Mouse (Mus musculus) heart, adult 11 months (tissue): Measurements from ENCODE around the gene Nrbp1.

Experiments
- DNase-seq: peaks from one replicate; pipeline ENCODE4 v3.0.0; 2022

Nrbp1 gene

DNA sequence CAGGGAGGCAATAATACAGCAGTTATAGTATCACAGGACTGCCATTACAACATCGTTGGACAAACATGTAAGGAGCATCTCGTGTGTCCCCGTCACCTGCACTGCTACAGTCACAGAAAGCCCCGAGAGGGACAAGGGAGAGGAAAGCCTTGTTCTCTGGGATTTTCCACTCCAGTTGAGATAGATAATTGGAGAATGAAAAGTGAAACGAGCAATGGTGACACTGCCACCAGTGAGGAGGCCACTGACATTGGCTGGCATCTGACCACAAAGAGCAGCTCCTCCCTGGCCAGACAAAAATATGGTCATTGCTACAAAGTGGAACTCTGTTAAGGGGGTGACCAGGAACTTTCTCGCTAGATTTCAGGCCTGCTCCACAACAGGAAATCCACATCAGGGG is 27.0 kb downstream of the Nrbp1 start:
- no peak for DNase-seq

DNA sequence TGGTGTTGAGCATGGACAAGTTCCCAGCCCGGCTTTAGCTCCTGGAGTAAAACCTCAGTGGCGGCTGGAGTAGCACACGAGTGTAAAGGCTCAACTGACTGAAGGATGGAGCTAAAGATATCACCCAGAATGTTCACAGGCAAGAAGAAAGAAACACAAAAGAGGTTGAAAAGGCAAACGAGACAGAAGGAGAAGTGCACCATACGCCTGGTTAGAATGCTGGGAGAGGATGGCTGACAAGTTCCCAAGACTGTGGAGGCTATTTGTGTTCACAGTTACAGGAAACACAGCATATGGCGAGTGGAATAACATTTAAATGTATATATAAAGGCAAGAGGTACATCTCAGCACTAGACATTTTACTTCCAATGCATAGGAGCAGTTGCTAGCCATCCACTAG is 32.4 kb downstream of the Nrbp1 start:
- no peak for DNase-seq

DNA sequence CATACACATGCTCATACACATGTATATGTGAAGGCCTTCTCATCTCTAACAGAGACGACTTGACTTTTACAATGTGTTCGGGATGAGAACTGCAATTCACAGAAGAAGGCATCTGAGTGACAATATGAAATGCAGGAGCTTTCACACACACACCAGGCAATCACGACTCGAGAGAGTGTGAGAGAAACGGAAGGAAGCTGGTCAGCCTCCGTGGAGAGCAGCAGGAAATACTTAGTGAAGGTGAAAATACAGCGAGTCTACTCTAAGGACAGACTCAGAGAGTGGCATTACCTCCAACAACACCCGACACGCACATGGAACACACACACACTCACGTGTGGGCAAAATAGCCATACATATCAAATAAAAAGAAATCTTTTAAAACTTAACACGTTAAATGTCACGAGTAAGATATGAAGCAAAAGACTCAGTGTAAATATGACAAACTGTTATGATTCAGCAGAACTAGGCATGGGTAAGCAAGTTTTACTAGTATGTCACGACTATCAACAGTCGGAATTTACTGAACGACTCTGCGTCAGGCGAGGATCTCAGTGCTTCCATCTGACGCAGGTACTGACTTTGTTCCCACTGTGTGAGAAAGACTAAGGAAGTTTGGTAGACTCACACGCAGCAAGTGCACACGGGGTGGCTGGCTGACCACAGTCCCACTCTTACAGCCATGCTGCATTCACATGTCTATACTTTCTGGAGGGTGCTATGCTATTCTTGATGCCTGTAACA is 38.8 kb downstream of the Nrbp1 start:
- peak; percentile 79 for DNase-seq

- peak; percentile 86 for DNase-seq
Observed at GRCm38 (mm10) chr5:31288225-31288624, 47.6 kb downstream of the Nrbp1 start.

GRCm38 (mm10) chr5:31288655-31289054 is 48.0 kb downstream of the Nrbp1 start:
- DNase-seq: peak; percentile 63

- peak; percentile 66 for DNase-seq
Observed at GRCm38 (mm10) chr5:31289626-31290230, 49.1 kb downstream of the Nrbp1 start.

DNA sequence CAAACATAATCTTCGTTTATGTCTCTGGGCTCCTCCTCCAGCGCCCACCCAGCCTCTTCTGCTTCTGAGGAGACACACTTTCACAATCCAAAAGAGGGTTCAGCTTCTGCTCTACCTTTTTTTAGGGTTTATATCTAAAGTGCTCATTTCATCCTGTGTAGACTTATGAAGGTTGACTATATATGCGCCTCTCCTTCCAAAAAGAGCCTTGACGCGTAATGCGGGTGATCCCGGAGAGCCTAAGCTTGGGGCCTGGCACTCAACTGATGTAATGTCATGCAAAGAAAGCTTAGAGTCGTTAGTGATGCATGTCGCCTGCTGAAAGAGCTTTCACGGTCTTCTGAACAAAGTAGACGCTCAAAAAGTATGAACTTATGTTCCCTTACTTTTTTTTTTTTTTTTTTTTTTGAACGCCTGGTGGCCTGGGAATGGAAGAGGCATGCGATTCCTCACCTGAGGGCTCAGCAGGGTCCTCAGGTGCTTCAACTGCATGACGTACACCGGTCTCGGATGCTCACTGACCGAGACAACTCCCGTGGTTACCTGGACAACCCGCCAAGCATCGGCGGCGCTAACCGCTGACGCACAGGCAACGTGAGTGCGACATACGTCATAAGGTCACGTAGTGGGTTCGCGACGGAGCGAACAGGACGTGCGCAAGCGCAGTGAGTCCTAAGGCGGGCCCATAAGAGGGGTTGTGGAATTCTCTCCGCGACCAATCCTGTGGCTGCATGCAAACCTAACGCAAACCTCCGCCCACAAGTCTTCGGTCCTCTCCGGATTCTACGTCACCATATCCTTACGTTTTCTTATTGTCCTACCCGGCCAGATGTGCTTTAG is 50.1 kb downstream of the Nrbp1 start, which contains the start of gene Ift172:
Ift172 (minus strand) TSS at position 596 of the 840 bp plus-strand sequence.
- peak; percentile 100 for DNase-seq

DNA sequence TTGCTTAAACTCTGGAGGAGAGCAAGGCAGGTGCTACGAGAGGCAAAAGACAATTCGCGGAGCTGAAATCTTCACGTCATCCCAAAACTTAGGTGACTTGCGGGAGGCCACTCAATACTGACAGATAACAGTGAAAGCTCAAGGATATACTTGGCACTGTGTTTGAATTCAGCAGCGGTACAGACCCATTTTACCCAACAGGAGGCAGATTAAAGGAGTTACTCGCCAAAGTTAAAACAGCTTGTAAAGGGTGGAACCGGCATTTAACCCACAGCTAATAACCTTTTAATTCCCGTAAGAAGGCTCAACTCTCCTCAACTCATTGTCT is 50.7 kb downstream of the Nrbp1 start:
- DNase-seq: no peak

- no peak for DNase-seq
Observed at GRCm38 (mm10) chr5:31294964-31295605, 54.4 kb downstream of the Nrbp1 start.

- peak; percentile 94 for DNase-seq
Observed at GRCm38 (mm10) chr5:31295606-31296141, 55.0 kb downstream of the Nrbp1 start, which contains the start of gene Fndc4. TSS of gene Fndc4 (minus strand) at chr5:31296080.

- DNase-seq: no peak
Observed at GRCm38 (mm10) chr5:31297047-31297757, 56.5 kb downstream of the Nrbp1 start, which contains the start of gene Gckr. TSS of gene Gckr (plus strand) at chr5:31297443.

DNA sequence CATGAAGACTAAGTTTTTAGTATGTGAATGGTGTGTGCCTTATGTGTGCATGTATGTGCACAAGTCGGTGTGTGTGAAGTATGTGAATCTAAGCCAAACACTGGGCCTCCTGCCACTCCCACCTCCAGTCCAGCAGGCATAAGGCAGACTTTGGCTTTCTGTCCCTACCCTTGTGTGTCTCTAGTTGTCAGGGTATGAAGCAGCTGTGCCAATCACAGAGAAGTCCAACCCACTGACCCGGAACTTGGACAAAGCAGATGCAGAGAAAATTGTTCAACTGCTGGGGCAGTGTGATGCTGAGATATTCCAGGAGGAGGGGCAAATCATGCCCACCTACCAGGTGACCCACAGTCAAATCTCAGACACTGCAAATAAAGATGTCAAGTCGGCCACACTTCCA is 57.3 kb downstream of the Nrbp1 start:
- peak; percentile 74 for DNase-seq

GRCm38 (mm10) chr5:31298486-31298885 is 57.8 kb downstream of the Nrbp1 start:
- peak; percentile 45 for DNase-seq
